8 mouse cellular contexts compared by ENCODE assay signal in genomic region chr17:67353796-67354450, GRCm38 (mm10). TPM values are rescaled to one million over a fixed set of nuclear protein-coding genes. Genes with fewer than 3 reads are reported as not detected.
A peak's percentile ranks its signal among the peaks of the same experiment; 100 is the strongest.
DNase-seq lines count a peak whose midpoint lies in the region; ATAC-seq and TF ChIP-seq lines count a peak whose summit lies in the region.

No protein-coding gene starts in this region.

- no peaks in the 10 kb centered on the region for H3K36me3 ChIP-seq in ES-E14 (ENCODE audit: control insufficient read depth, insufficient read depth, low read length, poor library complexity, severe bottlenecking)
- no peaks in the 10 kb centered on the region for H3K36me3 ChIP-seq in forebrain, embryonic 10.5 days (replicated peaks)
- no peaks in the 10 kb centered on the region for H3K36me3 ChIP-seq in hindbrain, embryonic 11.5 days (ENCODE audit: control insufficient read depth, insufficient read depth, low read length)
- H3K36me3 ChIP-seq in liver, embryonic 11.5 days (ENCODE audit: control insufficient read depth, insufficient read depth, low read length), result no peaks in the 10 kb centered on the region
- no peaks in the 10 kb centered on the region for H3K36me3 ChIP-seq in myocyte (ENCODE audit: control insufficient read depth, insufficient read depth)

- H3ac ChIP-seq in myocyte (ENCODE audit: control insufficient read depth, insufficient read length), result peak overlapping the region; percentile 34

- H3K9me3 ChIP-seq in ES-E14 (ENCODE audit: control insufficient read depth, insufficient read depth, low read depth, low read length), result no peaks in the 10 kb centered on the region
- no peaks in the 10 kb centered on the region; the same call in 1 of the 2 replicates for H3K9me3 ChIP-seq in forebrain, embryonic 10.5 days
- H3K9me3 ChIP-seq in hindbrain, embryonic 11.5 days (ENCODE audit: control insufficient read depth, low read length), result no peaks in the 10 kb centered on the region
- no peaks in the 10 kb centered on the region for H3K9me3 ChIP-seq in liver, embryonic 11.5 days (ENCODE audit: control insufficient read depth, low read length)

- under 1% methylated on average over 68 of the region's 68 CpGs for WGBS in forebrain, embryonic 10.5 days
- under 1% methylated on average over 43 of the region's 68 CpGs for WGBS in hindbrain, embryonic 11.5 days
- WGBS in liver, embryonic 11.5 days, result under 1% methylated on average over 64 of the region's 68 CpGs

- peak; percentile 68 for ATAC-seq in hindbrain, embryonic 11.5 days (ENCODE audit: low FRiP score)
- ATAC-seq in liver, embryonic 11.5 days (replicated peaks; ENCODE audit: low FRiP score), result peak; percentile 55
- no peak for ATAC-seq in erythroid progenitor cell, adult 5-6 weeks (replicated peaks; ENCODE audit: low FRiP score, poor library complexity, severe bottlenecking)

- no peak overlapping the region for H3K27ac ChIP-seq in ES-E14 (ENCODE audit: insufficient read depth, low read depth, low read length, poor library complexity, severe bottlenecking)
- peak overlapping the region; percentile 90 for H3K27ac ChIP-seq in forebrain, embryonic 10.5 days
- H3K27ac ChIP-seq in hindbrain, embryonic 11.5 days (ENCODE audit: low read depth, low read length), result no peak overlapping the region
- no peak overlapping the region for H3K27ac ChIP-seq in liver, embryonic 11.5 days (ENCODE audit: low read depth, low read length)

- no peaks in the 10 kb centered on the region for H3K79me2 ChIP-seq in myocyte (ENCODE audit: control insufficient read depth, insufficient read depth)

- TF ChIP-seq POLR2A in myocyte (IDR thresholded peaks at IDR 0.05; ENCODE audit: insufficient read length, low read depth), result no peak

- peak overlapping the region; percentile 92 for H3K4me2 ChIP-seq in hindbrain, embryonic 11.5 days (replicated peaks; ENCODE audit: low read depth, low read length)
- peak overlapping the region; percentile 75 for H3K4me2 ChIP-seq in liver, embryonic 11.5 days
- peak overlapping the region; percentile 75 for H3K4me2 ChIP-seq in myocyte (ENCODE audit: low read depth)

- peaks cover 50% of the 10 kb centered on the region for H3K27me3 ChIP-seq in forebrain, embryonic 10.5 days (ENCODE audit: poor library complexity, severe bottlenecking)
- H3K27me3 ChIP-seq in hindbrain, embryonic 11.5 days (ENCODE audit: control insufficient read depth, insufficient read depth, low read length), result no peaks in the 10 kb centered on the region
- peaks cover 37% of the 10 kb centered on the region for H3K27me3 ChIP-seq in liver, embryonic 11.5 days (replicated peaks; ENCODE audit: control insufficient read depth, insufficient read depth, low read length)
- H3K27me3 ChIP-seq in myocyte (ENCODE audit: control insufficient read depth, insufficient read depth, insufficient read length), result no peaks in the 10 kb centered on the region

- in situ Hi-C loops in ES-E14 (cut with MboI; ENCODE audit: low sequenced_read_pairs in 2 of 2, unreplicated experiment in 2 of 2), result no loop called here

- H3K4me3 ChIP-seq in ES-E14 (ENCODE audit: insufficient read depth in 1 of 2, low read depth in 1 of 2, low read length in 2 of 2, poor library complexity in 1 of 2, severe bottlenecking in 1 of 2) (peak overlapping the region; percentile 76 to 84), myocyte (peak overlapping the region; percentile 59)
- peak overlapping the region; percentile 82 for H3K4me3 ChIP-seq in forebrain, embryonic 10.5 days
- H3K4me3 ChIP-seq in hindbrain, embryonic 11.5 days (ENCODE audit: low read depth, low read length), result peak overlapping the region; percentile 73
- peak overlapping the region; percentile 57 for H3K4me3 ChIP-seq in liver, embryonic 11.5 days (ENCODE audit: low read depth, low read length)

- H3K9ac ChIP-seq in ES-E14 (ENCODE audit: insufficient read depth, low read depth, low read length, poor library complexity, severe bottlenecking), result peak overlapping the region; percentile 72
- H3K9ac ChIP-seq in hindbrain, embryonic 11.5 days (ENCODE audit: low read depth, low read length), result peak overlapping the region; percentile 78
- H3K9ac ChIP-seq in liver, embryonic 11.5 days (ENCODE audit: low read depth, low read length), result peak overlapping the region; percentile 59

- peak; percentile 4 for DNase-seq in cerebellum, adult 11-12 months
- no peak for DNase-seq in cerebellum, postnatal 14 days
- DNase-seq in ES-E14 (ENCODE audit: low read depth, low spot score), result no peak
- DNase-seq in forebrain, embryonic 10.5 days (ENCODE audit: extremely low spot score, low spot score), result no peak
- DNase-seq in hindbrain, embryonic 11.5 days (ENCODE audit: low spot score), result peak; percentile 76
- peak; percentile 72 for DNase-seq in liver, embryonic 11.5 days (ENCODE audit: low spot score)

- no peaks in the 10 kb centered on the region for H3K4me1 ChIP-seq in ES-E14 (ENCODE audit: control insufficient read depth in 2 of 2, insufficient read depth in 2 of 2, low read length in 2 of 2, poor library complexity in 1 of 2)
- H3K4me1 ChIP-seq in forebrain, embryonic 10.5 days, result peaks cover 46% of the 10 kb centered on the region
- no peaks in the 10 kb centered on the region for H3K4me1 ChIP-seq in hindbrain, embryonic 11.5 days (replicated peaks; ENCODE audit: control insufficient read depth, insufficient read depth, low read length)
- peaks cover 4% of the 10 kb centered on the region; the same call in 1 of the 2 replicates for H3K4me1 ChIP-seq in liver, embryonic 11.5 days (replicated peaks; ENCODE audit: control insufficient read depth, insufficient read depth, low read length)

TF ChIP-seq in ES-E14, 5 proteins besides CTCF, POLR2A, EP300 and RAD21:
- no peak for TF ChIP-seq MAFK (IDR thresholded peaks at IDR 0.05; ENCODE audit: insufficient read depth, low read depth, low read length)
- no peak for TF ChIP-seq CHD2 (IDR thresholded peaks at IDR 0.05; ENCODE audit: low read depth, low read length)
- no peak for TF ChIP-seq ZNF384 (IDR thresholded peaks at IDR 0.05; ENCODE audit: low read depth, low read length)
- no peak for TF ChIP-seq HCFC1 (IDR thresholded peaks at IDR 0.05; ENCODE audit: borderline replicate concordance, insufficient read depth, low read length)
- TF ChIP-seq ZC3H11A (IDR thresholded peaks at IDR 0.05; ENCODE audit: borderline replicate concordance, low read depth, low read length), result no peak

TF ChIP-seq in myocyte, 11 proteins besides CTCF, POLR2A, EP300 and RAD21:
- TF ChIP-seq MYOG (IDR thresholded peaks at IDR 0.05; ENCODE audit: control insufficient read depth in 1 of 3, insufficient read depth in 1 of 3, insufficient read length in 2 of 3, low read depth in 2 of 3) (peak in 2 of 3 experiments; percentile 41 to 43), MYOD1 (IDR thresholded peaks at IDR 0.05; ENCODE audit: control insufficient read depth in 1 of 3, insufficient read length in 2 of 3, low read depth in 2 of 3) (peak in 1 of 3 experiments; percentile 39), POLR2AphosphoS2 (IDR thresholded peaks at IDR 0.05; ENCODE audit: insufficient read length, low read depth) (no peak)

RNA-seq across cellular contexts. Expression of gene Ptprm, which starts 0.3 kb away (rescaled TPM):
- 1.4 and 2.9 TPM in 2 replicates for total RNA-seq in ES-E14 (2012; rRNA removed)
- 6.7 and 8.4 TPM in 2 replicates for polyA plus RNA-seq in forebrain, embryonic 10.5 days (2016; fragmentation: Nextera tagmentation; extraction: Ambion mirVana)
- polyA plus RNA-seq in hindbrain, embryonic 11.5 days (2014; fragmentation: Nextera tagmentation; extraction: Ambion mirVana), result 10.7 and 11.2 TPM in 2 replicates
- 5.0 and 5.7 TPM in 2 replicates for polyA plus RNA-seq in liver, embryonic 11.5 days (2014; fragmentation: Nextera tagmentation; extraction: Ambion mirVana)
- 6.5 TPM for polyA plus RNA-seq in myocyte (2012; fragmentation: generic; extraction: Trizol)
- 1.3 and 2.9 TPM in 2 replicates for total RNA-seq in erythroid progenitor cell, adult 5-6 weeks (2015; ENCODE audit: low replicate concordance)
- total RNA-seq in erythroid progenitor cell, adult 5-6 weeks (2017; ENCODE audit: low replicate concordance), result 1.4 TPM in 2 replicates

Comparison
In these comparisons a context has a peak if more than half of its experiments do, and no peak if none do; other contexts are left out.
1. DNase-seq: peak in cerebellum, adult 11-12 months (single experiment), hindbrain, embryonic 11.5 days (single experiment) and liver, embryonic 11.5 days (single experiment); none in cerebellum, postnatal 14 days (0 of 2), ES-E14 (single experiment) and forebrain, embryonic 10.5 days (single experiment).
2. Peak in every context shown above with its lines, with median percentiles within 50 percentile points of each other: H3K4me3 ChIP-seq, H3K9ac ChIP-seq and H3K4me2 ChIP-seq.